Mouse (Mus musculus): Measurements from ENCODE around the gene Usp21. TPM values are rescaled to one million over a fixed set of nuclear protein-coding genes. Genes with fewer than 3 reads are reported as not detected.

The Usp21 gene
- polyA plus RNA-seq, 1 experiment: 40.9 TPM

DNA sequence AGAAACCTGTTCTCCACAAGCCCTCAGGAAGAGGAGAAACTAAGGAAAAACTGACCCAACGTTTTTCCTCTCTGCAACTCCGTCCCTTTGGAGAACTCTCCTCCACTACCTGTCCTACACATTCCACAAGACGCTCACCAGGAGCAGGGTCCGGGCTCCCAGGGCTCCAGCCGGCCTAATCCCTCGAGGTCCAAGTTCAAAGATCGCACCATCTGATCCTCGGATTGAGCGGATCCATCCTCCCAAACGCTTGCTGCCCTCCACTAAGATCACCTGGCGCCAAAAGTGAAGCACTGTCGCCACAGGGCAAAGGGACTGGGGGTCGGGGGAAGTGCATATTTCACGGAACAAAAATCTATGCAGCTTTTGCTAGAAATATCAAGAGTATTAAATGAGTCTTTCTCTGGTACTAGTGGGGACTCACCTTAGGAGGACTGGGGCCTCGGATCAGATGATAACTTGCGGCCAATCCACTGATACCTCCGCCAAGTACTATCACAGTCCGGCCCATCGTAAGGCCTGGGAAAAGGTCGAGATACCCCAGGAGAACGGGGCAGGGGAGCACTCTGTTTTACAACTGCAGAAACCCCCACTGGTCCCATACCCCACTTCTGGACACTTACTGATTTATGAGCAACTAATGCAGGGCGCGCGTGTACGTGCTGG is 7.4 kb downstream of the Usp21 start:
- Histone ChIP-seq H3K4me1 (ENCODE audit: control insufficient read depth, insufficient read depth, insufficient read length) (peaks cover 5% of the 10 kb centered on the region; the same call in 1 of the 2 replicates), H3K36me3 (ENCODE audit: control insufficient read depth, insufficient read depth, low read length) (peaks cover 21% of the 10 kb centered on the region), H3K27me3 (ENCODE audit: control insufficient read depth, insufficient read depth, low read length) (no peaks in the 10 kb centered on the region), H3K27ac (ENCODE audit: insufficient read depth, low read length) (peak overlapping the region; percentile 46; the same call in 1 of the 2 replicates), H3K4me3 (ENCODE audit: extremely low read depth, insufficient read depth, insufficient read length) (peak overlapping the region; percentile 78)
- no peak for TF ChIP-seq POLR2A (IDR thresholded peaks at IDR 0.05; ENCODE audit: low read depth, low read length)
- no peak for TF ChIP-seq CTCF (IDR thresholded peaks at IDR 0.05; ENCODE audit: extremely low read depth, insufficient read depth, insufficient read length, insufficient replicate concordance)
- no peak for DNase-seq (ENCODE audit: low read depth in 1 of 2, low spot score in 2 of 2)
- 4% methylated on average over 25 of the region's 25 CpGs for WGBS

- peaks cover 27% of the 10 kb centered on the region for H3K36me3 ChIP-seq (ENCODE audit: control insufficient read depth, insufficient read depth, low read length)
- no peak overlapping the region for H3K4me3 ChIP-seq (ENCODE audit: extremely low read depth, insufficient read depth, insufficient read length)
- DNase-seq (ENCODE audit: low read depth in 1 of 2, low spot score in 2 of 2): no peak
- 88% methylated on average over 5 of the region's 5 CpGs for WGBS
- no peak overlapping the region for H3K27ac ChIP-seq (ENCODE audit: insufficient read depth, low read length)
- peaks cover 5% of the 10 kb centered on the region; the same call in 1 of the 2 replicates for H3K4me1 ChIP-seq (ENCODE audit: control insufficient read depth, insufficient read depth, insufficient read length)
- no peak for TF ChIP-seq CTCF (IDR thresholded peaks at IDR 0.05; ENCODE audit: extremely low read depth, insufficient read depth, insufficient read length, insufficient replicate concordance)
- no peak for TF ChIP-seq POLR2A (IDR thresholded peaks at IDR 0.05; ENCODE audit: low read depth, low read length)
- no peaks in the 10 kb centered on the region for H3K27me3 ChIP-seq (ENCODE audit: control insufficient read depth, insufficient read depth, low read length)
Observed at GRCm38 (mm10) chr1:171279721-171280120, 8.1 kb downstream of the Usp21 start.

DNA sequence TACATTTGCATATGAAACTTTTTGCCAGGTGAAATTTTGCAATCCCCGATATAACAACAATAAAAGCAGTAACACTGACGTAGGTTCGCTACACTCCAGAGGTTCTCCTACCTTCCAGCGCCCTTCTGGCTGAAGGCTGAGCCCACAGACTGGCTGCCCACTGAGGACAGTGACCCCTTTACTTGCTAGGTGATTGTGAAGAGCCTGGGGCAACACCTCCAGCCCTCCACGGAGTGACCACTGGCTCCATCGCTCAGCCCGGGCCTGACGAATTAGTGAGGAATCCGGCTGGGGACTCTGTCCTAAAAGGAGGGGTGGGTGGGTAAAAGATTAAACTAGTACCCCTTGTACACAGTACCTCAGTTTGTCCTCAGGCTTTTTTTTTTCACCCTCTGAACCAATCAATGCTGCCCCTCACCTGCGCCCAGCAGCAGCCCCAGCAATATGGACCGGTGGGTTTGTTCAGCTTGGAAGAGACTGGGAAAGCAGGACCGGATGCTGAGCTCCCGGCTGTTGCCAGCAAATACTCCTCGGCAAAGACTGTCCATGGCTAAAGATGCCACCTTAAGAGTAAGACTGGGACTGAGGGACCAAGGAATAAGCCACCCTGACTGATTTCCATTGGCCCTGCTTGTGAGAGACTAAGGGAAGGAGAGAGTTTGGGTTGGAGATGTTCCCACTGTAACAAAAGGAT is 8.6 kb downstream of the Usp21 start:
- no peak for DNase-seq (ENCODE audit: low read depth in 1 of 2, low spot score in 2 of 2)
- Histone ChIP-seq H3K4me1 (ENCODE audit: control insufficient read depth, insufficient read depth, insufficient read length) (peaks cover 5% of the 10 kb centered on the region; the same call in 1 of the 2 replicates), H3K27me3 (ENCODE audit: control insufficient read depth, insufficient read depth, low read length) (no peaks in the 10 kb centered on the region), H3K27ac (ENCODE audit: insufficient read depth, low read length) (no peak overlapping the region), H3K36me3 (ENCODE audit: control insufficient read depth, insufficient read depth, low read length) (peaks cover 29% of the 10 kb centered on the region), H3K4me3 (ENCODE audit: extremely low read depth, insufficient read depth, insufficient read length) (no peak overlapping the region; the same call in 1 of the 2 replicates)
- 95% methylated on average over 14 of the region's 14 CpGs for WGBS
- TF ChIP-seq POLR2A (IDR thresholded peaks at IDR 0.05; ENCODE audit: low read depth, low read length): no peak
- no peak for TF ChIP-seq CTCF (IDR thresholded peaks at IDR 0.05; ENCODE audit: extremely low read depth, insufficient read depth, insufficient read length, insufficient replicate concordance)

DNA sequence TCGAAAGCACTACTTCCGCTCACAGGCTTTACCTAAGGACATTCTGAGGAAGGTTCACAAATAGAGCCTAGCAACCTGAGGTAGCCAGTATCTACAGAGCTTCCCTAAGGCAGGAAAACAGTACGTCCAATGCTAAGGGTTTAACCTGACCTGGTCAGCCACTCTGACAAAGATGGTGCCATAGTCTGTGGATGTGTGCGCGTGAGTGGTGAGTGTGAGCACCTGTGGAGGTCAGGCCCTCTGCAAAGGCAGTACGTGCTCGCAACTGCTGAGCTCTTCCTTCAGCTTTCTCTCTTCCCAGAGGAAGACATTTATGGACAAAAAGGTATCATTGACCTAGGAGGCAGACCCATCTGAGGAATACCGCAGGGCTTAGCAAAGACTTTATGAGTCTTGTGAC is 9.4 kb downstream of the Usp21 start:
- no peak overlapping the region for H3K27ac ChIP-seq (ENCODE audit: insufficient read depth, low read length)
- no peak for DNase-seq (ENCODE audit: low read depth in 1 of 2, low spot score in 2 of 2)
- no peak overlapping the region for H3K4me3 ChIP-seq (ENCODE audit: extremely low read depth, insufficient read depth, insufficient read length)
- peaks cover 32% of the 10 kb centered on the region for H3K36me3 ChIP-seq (ENCODE audit: control insufficient read depth, insufficient read depth, low read length)
- TF ChIP-seq CTCF (IDR thresholded peaks at IDR 0.05; ENCODE audit: extremely low read depth, insufficient read depth, insufficient read length, insufficient replicate concordance) (no peak), POLR2A (IDR thresholded peaks at IDR 0.05; ENCODE audit: low read depth, low read length) (no peak)
- no peaks in the 10 kb centered on the region for H3K27me3 ChIP-seq (ENCODE audit: control insufficient read depth, insufficient read depth, low read length)
- H3K4me1 ChIP-seq (ENCODE audit: control insufficient read depth, insufficient read depth, insufficient read length): peaks cover 5% of the 10 kb centered on the region; the same call in 1 of the 2 replicates
- 98% methylated on average over 8 of the region's 8 CpGs for WGBS

GRCm38 (mm10) chr1:171277736-171278135 is 10.1 kb downstream of the Usp21 start:
- Histone ChIP-seq H3K4me1 (ENCODE audit: control insufficient read depth, insufficient read depth, insufficient read length) (peaks cover 5% of the 10 kb centered on the region; the same call in 1 of the 2 replicates), H3K4me3 (ENCODE audit: extremely low read depth, insufficient read depth, insufficient read length) (no peak overlapping the region), H3K27ac (ENCODE audit: insufficient read depth, low read length) (no peak overlapping the region), H3K27me3 (ENCODE audit: control insufficient read depth, insufficient read depth, low read length) (no peaks in the 10 kb centered on the region), H3K36me3 (ENCODE audit: control insufficient read depth, insufficient read depth, low read length) (peaks cover 32% of the 10 kb centered on the region)
- DNase-seq (ENCODE audit: low read depth in 1 of 2, low spot score in 2 of 2): no peak
- WGBS: 95% methylated on average over 10 of the region's 10 CpGs
- no peak for TF ChIP-seq CTCF (IDR thresholded peaks at IDR 0.05; ENCODE audit: extremely low read depth, insufficient read depth, insufficient read length, insufficient replicate concordance)
- TF ChIP-seq POLR2A (IDR thresholded peaks at IDR 0.05; ENCODE audit: low read depth, low read length): no peak

DNA sequence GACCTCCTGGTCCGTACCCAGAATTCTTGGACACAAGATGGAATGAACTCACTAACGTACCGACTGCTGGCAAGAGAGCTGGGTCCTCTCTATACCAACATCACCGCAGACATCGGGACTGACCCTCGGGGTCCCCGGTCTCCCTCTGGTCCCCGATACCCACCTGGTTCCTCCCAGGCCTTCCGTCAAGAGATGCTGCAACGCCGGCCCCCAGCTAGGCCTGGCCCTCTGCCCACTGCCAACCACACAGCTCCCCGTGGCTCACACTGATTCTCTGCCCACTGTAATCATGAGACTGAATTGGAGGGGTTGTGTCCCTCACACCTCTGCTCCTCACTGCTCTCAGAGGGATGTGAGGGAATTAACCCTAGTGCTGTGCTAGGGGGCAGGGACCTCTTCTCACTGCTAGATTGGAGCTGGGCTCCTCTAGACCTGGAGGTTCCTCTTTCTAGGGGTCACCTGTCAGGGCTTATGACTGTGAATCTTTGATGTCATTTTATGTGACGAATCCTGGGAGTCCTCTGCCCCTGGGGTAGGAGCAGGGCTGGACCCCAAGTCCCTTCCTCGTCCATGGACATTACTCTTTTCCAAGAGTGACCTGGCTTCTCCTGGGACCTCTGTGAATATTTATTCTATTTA is 11.6 kb downstream of the Usp21 start:
- H3K27me3 ChIP-seq (ENCODE audit: control insufficient read depth, insufficient read depth, low read length): no peaks in the 10 kb centered on the region
- H3K36me3 ChIP-seq (ENCODE audit: control insufficient read depth, insufficient read depth, low read length): peaks cover 32% of the 10 kb centered on the region
- H3K4me3 ChIP-seq (ENCODE audit: extremely low read depth, insufficient read depth, insufficient read length): no peak overlapping the region
- no peak overlapping the region for H3K27ac ChIP-seq (ENCODE audit: insufficient read depth, low read length)
- no peak for TF ChIP-seq CTCF (IDR thresholded peaks at IDR 0.05; ENCODE audit: extremely low read depth, insufficient read depth, insufficient read length, insufficient replicate concordance)
- TF ChIP-seq POLR2A (IDR thresholded peaks at IDR 0.05; ENCODE audit: low read depth, low read length): no peak
- peaks cover 14% of the 10 kb centered on the region; the same call in 1 of the 2 replicates for H3K4me1 ChIP-seq (ENCODE audit: control insufficient read depth, insufficient read depth, insufficient read length)
- WGBS: 93% methylated on average over 14 of the region's 14 CpGs
- DNase-seq (ENCODE audit: low read depth in 1 of 2, low spot score in 2 of 2): no peak

Data from spleen, adult 2 months (tissue).